Mouse (Mus musculus) kidney, embryonic 14.5 days (tissue): ENCODE measurements around the gene Bend3. TPM values are rescaled to one million over a fixed set of nuclear protein-coding genes. Genes with fewer than 3 reads are reported as not detected.

Experiments
- ATAC-seq: fragments of 200-750 bp; cut with Nextera tagmentation; 2 replicates; pipeline ENCODE4 v1.8.0; 2017; ENCODE audit warnings: moderate number of reproducible peaks, mild to moderate bottlenecking, moderate TSS enrichment, moderate library complexity; ENCODE audit not compliant: low FRiP score, low TSS enrichment
- H3K27ac ChIP-seq: fragments of 300-500 bp; sonication (generic); 2 replicates; pipeline ENCODE4 v1.5.1; 2014; ENCODE audit warnings: low read depth, mild to moderate bottlenecking, low read length, moderate library complexity, mixed read lengths
- H3K27me3 ChIP-seq: fragments of 300-500 bp; sonication (generic); 2 replicates; pipeline ENCODE4 v1.6.1; 2014; ENCODE audit warnings: mild to moderate bottlenecking, low read length; ENCODE audit not compliant: control insufficient read depth, insufficient read depth
- H3K36me3 ChIP-seq: fragments of 300-500 bp; sonication (generic); 2 replicates; pipeline ENCODE4 v1.6.1; 2014; ENCODE audit warnings: low read length, mixed read lengths; ENCODE audit not compliant: control insufficient read depth, insufficient read depth
- H3K4me1 ChIP-seq: fragments of 300-500 bp; sonication (generic); 2 replicates; pipeline ENCODE4 v1.6.1; 2014; ENCODE audit warnings: low read length, mixed read lengths; ENCODE audit not compliant: control insufficient read depth, insufficient read depth
- H3K4me2 ChIP-seq: fragments of 300-500 bp; sonication (generic); replicated peaks from 2 replicates; pipeline ENCODE4 v1.6.1; 2014; ENCODE audit warnings: low read depth, mild to moderate bottlenecking, low read length
- H3K4me3 ChIP-seq: fragments of 300-500 bp; sonication (generic); 2 replicates; pipeline ENCODE4 v1.5.1; 2014; ENCODE audit warnings: mild to moderate bottlenecking, low read length
- H3K9ac ChIP-seq: fragments of 300-500 bp; sonication (generic); 2 replicates; pipeline ENCODE4 v1.6.1; 2014; ENCODE audit warnings: low read depth, mild to moderate bottlenecking, low read length, moderate library complexity
- H3K9me3 ChIP-seq: fragments of 300-500 bp; sonication (generic); 2 replicates; pipeline ENCODE4 v1.6.1; 2016; ENCODE audit warnings: low read length; ENCODE audit not compliant: control insufficient read depth
- WGBS: fragments of 180-500 bp; shearing (Covaris S2); extraction: QIAGEN DNeasy Blood & Tissue Kit; methylation state at CpG from one replicate; pipeline ENCODE4 v1.1.7; 2014; 5-methylcytosine and 5-hydroxymethylcytosine counted together
- polyA plus RNA-seq: library from polyadenylated mRNA; unstranded; fragments of >200 nt; fragmentation: Nextera tagmentation; extraction: Ambion mirVana; gene quantifications from 2 replicates; pipeline ENCODE4 v1.2.1, GENCODE M21; 2014

Bend3 gene
- polyA plus RNA-seq = 8.4 and 8.9 TPM in 2 replicates

DNA sequence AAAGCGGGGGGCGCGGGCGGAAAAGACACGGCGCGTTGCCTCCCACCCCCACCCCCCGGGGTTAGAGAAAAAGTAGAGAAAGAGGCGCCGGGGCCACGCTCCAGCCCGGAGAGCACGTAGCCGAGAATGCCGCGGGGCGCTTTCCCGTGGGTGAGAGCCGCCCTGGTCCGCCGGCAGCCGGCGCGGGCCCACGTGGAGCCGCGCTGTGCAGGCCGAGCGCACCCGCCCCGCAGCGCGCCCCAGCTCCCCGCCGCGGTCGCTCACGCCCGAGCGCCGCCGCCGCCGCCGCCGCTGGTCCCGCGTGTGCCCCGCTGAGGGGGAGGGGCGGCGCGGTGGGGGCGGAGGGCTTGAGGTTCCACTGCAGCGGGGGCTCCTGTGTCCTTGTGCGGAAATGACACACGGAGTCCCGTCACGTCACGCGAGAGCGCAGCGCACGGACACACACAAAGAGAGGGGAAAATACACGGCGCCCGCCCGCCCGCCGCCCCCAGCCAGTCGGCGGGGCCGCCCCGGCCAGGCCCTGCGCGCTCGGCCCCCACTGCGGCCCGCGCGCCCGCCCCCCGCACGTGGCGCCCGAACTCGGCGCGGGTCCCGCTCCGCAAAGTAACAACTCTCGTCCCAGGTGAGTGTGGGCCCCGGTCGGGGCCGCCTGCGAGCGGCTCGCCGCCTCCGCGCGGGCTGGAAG lies at the start of gene Bend3:
Gene Bend3 (plus strand): TSS at position 81 of the 685 bp plus-strand sequence.
- Histone ChIP-seq H3K4me2 (peak within 1 kb of the TSS; percentile 92), H3K36me3 (no peaks in the 10 kb centered on the region), H3K27me3 (no peaks in the 10 kb centered on the region), H3K27ac (peak within 1 kb of the TSS; percentile 98), H3K9ac (peak within 1 kb of the TSS; percentile 99), H3K4me1 (peaks cover 16% of the 10 kb centered on the region), H3K9me3 (no peaks in the 10 kb centered on the region), H3K4me3 (peak within 1 kb of the TSS; percentile 91)
- under 1% methylated on average over 72 of the region's 101 CpGs for WGBS
- ATAC-seq = peak; percentile 66

DNA sequence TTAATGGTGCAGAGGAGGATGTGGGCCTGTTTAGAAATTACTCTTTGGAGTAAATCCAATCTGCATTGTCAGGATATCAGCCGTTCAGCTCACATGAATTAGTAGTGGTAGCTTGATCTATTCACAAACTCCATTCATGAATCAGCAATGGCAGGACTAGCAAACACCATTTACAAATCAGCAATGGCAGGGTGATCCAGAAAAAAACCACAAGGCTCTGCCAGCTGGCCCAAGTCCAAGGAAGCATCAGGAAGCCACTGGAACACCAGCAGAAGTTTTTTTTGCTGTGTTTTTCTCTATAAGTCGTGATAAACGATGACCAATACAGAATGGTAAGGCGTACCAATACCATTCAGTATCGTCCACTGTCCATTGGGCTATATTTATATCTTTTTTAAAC lies 48.0 kb upstream of the Bend3 start:
- H3K27me3 ChIP-seq = no peaks in the 10 kb centered on the region
- no peak overlapping the region for H3K4me2 ChIP-seq
- no peaks in the 10 kb centered on the region for H3K4me1 ChIP-seq
- WGBS = 91% methylated on average over 5 of the region's 5 CpGs
- H3K36me3 ChIP-seq = no peaks in the 10 kb centered on the region
- no peak overlapping the region for H3K4me3 ChIP-seq
- ATAC-seq = no peak
- no peak overlapping the region for H3K27ac ChIP-seq
- H3K9ac ChIP-seq = no peak overlapping the region
- 0 out of 2 replicates have a peak, but pooled peaks cover 4% of the 10 kb centered on the region for H3K9me3 ChIP-seq

DNA sequence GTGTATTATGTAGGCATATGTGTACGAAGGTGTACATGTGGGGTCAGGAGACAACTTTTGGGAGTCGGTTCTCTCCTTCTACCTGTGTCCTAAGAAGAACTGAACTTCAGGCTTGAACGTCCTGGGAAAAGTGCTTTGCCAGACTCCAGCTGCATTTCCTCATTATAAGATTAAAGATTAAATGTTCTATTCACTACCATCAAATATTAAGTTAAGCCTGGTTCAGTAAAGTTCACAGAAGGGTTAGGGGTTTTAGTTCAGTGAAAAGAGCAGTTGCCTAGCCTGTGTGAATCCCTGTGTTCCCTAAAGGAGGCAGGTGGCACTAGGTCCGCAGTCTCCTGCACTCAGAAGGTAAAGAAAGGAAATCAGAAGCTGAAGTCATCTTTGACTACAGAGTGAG lies 44.3 kb upstream of the Bend3 start:
- H3K9ac ChIP-seq = no peak overlapping the region
- 0 out of 2 replicates have a peak, but pooled peaks cover 4% of the 10 kb centered on the region for H3K9me3 ChIP-seq
- no peak overlapping the region for H3K4me2 ChIP-seq
- 79% methylated on average over 4 of the region's 4 CpGs for WGBS
- H3K27me3 ChIP-seq = no peaks in the 10 kb centered on the region
- H3K4me1 ChIP-seq = peaks cover 6% of the 10 kb centered on the region
- H3K36me3 ChIP-seq = no peaks in the 10 kb centered on the region
- H3K4me3 ChIP-seq = no peak overlapping the region
- H3K27ac ChIP-seq = no peak overlapping the region
- no peak for ATAC-seq

DNA sequence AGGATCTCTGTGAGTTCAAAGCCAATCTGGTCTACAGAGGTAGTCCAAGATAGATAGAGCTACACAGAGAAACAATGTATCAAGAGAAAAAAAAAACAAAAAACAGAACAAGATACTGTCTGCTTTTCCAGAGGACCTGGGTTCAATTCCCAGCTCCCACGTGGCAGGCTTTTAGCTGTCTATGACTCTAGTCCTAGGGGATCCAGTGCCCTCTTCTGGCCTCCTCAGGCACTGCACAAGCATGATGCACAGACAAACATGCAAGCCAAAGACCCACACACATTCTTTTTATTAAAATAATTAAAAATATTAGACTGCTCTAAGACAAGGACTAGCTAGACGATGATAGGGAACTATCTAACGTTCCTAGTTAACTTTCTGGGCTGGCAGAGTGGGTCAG lies 42.9 kb upstream of the Bend3 start:
- H3K4me2 ChIP-seq = no peak overlapping the region
- no peak overlapping the region for H3K4me3 ChIP-seq
- H3K27me3 ChIP-seq = no peaks in the 10 kb centered on the region
- 90% methylated on average over 3 of the region's 3 CpGs for WGBS
- no peaks in the 10 kb centered on the region for H3K36me3 ChIP-seq
- H3K9ac ChIP-seq = no peak overlapping the region
- no peak for ATAC-seq
- no peak overlapping the region for H3K27ac ChIP-seq
- H3K4me1 ChIP-seq = peaks cover 17% of the 10 kb centered on the region
- H3K9me3 ChIP-seq = 0 out of 2 replicates have a peak, but pooled peaks cover 1% of the 10 kb centered on the region

DNA sequence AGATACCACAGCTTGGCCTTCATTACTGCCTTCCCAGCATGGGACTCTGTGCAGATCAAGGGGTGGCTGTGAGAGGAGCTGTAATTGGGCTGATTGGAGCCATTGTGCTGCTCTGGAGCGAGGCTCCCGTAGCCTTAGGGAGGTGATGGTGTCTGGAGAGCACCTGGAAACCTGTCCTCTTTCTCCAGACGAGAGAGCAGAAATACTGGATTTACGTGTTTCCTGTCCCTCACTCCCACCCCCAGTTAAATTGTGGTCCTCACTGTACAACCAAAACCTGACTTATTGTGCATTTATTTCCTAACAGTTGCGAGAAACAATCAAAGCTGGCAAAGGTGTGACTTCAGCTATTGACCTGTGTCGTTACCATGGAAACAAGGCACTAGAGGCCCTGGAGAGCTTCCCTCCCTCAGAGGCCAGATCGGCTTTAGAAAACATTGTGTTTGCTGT lies 39.1 kb upstream of the Bend3 start:
- WGBS = 7% methylated on average over 7 of the region's 7 CpGs
- no peak for ATAC-seq
- Histone ChIP-seq H3K9ac (no peak overlapping the region), H3K36me3 (no peaks in the 10 kb centered on the region), H3K27ac (peak overlapping the region; percentile 14; the same call in 1 of the 2 replicates), H3K9me3 (no peaks in the 10 kb centered on the region), H3K4me2 (no peak overlapping the region), H3K4me1 (peaks cover 20% of the 10 kb centered on the region), H3K27me3 (no peaks in the 10 kb centered on the region), H3K4me3 (no peak overlapping the region)

DNA sequence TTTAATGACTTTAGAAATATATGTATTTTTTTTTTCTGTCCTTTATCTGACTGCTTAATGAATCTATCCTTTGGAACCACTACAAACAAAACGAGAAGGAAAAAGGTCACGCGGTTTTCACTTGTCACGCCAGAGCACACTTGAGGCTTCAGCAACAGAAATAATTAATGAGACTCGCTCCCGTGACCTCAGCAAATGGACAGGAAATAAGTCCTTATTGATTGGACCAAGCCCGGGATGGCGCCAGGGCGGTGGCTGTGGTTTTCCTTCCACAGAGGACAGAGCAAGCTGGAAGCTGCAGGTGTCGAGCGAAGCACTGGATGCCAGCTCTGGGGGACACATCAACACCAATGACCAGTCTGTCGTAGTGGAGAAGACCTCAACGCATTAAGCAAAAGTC lies 38.6 kb upstream of the Bend3 start:
- Histone ChIP-seq H3K9ac (no peak overlapping the region), H3K27ac (peak overlapping the region; percentile 63; the same call in 1 of the 2 replicates), H3K4me3 (no peak overlapping the region), H3K36me3 (no peaks in the 10 kb centered on the region), H3K4me2 (no peak overlapping the region), H3K27me3 (no peaks in the 10 kb centered on the region), H3K4me1 (peaks cover 20% of the 10 kb centered on the region), H3K9me3 (no peaks in the 10 kb centered on the region)
- 17% methylated on average over 13 of the region's 13 CpGs for WGBS
- no peak; the same call in 1 of the 2 replicates for ATAC-seq

DNA sequence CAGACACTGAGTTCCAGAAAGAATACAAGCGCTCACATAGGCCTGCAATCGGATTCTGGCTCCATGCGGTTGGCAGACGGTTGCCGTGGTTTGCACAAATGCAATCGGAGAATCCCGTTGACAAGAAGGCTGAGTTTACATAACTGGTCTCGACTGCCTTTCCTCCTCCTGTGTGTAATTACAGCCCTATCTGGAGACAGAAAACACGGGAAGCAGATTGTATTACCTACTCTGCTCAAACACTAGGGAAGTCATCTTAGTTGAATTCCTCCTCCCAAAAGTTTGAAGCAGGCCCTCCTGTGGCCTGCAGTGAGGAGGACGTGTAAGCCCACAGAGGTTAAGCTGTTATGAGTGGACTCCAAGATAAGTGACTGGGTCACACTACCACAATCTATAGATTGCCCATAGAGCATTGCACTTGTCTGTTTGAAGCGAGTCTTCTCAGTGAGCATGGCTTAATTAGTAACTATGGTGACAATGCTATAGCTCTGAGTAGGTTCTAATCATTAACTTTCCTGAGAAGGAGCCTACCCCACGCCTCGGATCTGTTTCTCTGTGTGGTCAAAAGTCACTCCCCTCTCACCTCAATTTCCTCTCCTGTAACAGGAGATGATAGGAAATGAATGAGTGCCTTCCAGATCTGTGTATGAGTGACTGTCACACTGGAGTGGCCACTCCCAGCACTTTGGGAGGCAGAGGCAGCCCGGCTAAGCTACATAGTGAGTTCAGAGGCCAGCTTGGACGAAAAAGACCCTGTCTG lies 37.5 kb upstream of the Bend3 start:
- peak; percentile 82 for ATAC-seq

DNA sequence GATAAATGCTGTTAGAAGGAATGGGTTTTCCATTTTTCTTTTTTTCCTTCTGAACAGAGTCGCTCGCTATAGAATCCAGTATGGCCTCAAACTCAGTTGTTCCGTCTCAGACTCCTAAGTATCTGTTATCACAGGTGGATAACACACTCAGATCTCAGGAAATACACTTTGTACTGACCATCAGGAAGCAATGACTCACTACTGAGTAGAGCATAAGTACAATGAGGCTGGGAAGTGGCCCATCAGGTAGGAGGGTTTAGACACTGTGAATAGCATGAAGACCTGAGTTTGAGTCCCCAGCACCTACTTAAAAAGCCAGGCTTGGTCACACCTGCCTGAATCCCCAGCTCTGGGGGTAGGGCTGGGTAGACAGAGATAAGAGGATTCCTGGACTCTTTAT lies 30.0 kb upstream of the Bend3 start:
- ATAC-seq = no peak
- Histone ChIP-seq H3K27ac (no peak overlapping the region), H3K9ac (no peak overlapping the region), H3K4me3 (no peak overlapping the region), H3K36me3 (no peaks in the 10 kb centered on the region), H3K4me1 (no peaks in the 10 kb centered on the region), H3K9me3 (no peaks in the 10 kb centered on the region), H3K27me3 (no peaks in the 10 kb centered on the region), H3K4me2 (no peak overlapping the region)
- WGBS = 86% methylated on average over 3 of the region's 3 CpGs

More for the DNA sequence above, 37.5 kb upstream of the Bend3 start:
- Histone ChIP-seq H3K36me3 (no peaks in the 10 kb centered on the region), H3K4me1 (peaks cover 20% of the 10 kb centered on the region), H3K4me3 (no peak overlapping the region), H3K9ac (no peak overlapping the region), H3K27me3 (no peaks in the 10 kb centered on the region), H3K4me2 (no peak overlapping the region), H3K9me3 (no peaks in the 10 kb centered on the region), H3K27ac (peak overlapping the region; percentile 63)
- 40% methylated on average over 15 of the region's 15 CpGs for WGBS
